Mouse (Mus musculus) lung, postnatal 0 days (tissue): ENCODE measurements around the gene Actl6a. TPM values are rescaled to one million over a fixed set of nuclear protein-coding genes. Genes with fewer than 3 reads are reported as not detected.

Source experiments
- ATAC-seq: fragments of 200-750 bp; cut with Nextera tagmentation; 2 replicates; pipeline ENCODE4 v1.8.0; 2017; ENCODE audit warnings: moderate library complexity
- DNase-seq: peaks from one replicate; pipeline ENCODE4 v3.0.0-alpha.2; 2016; ENCODE audit warnings: low spot score
- H3K27ac ChIP-seq: fragments of 300-500 bp; sonication (generic); 2 replicates; pipeline ENCODE4 v1.5.1; 2014; ENCODE audit warnings: antibody characterized with exemption, mild to moderate bottlenecking, low read length, mixed read lengths
- H3K27me3 ChIP-seq: fragments of 300-500 bp; sonication (generic); replicated peaks from 2 replicates; pipeline ENCODE4 v1.6.1; 2014; ENCODE audit warnings: low read length, mixed read lengths; ENCODE audit not compliant: insufficient read depth
- H3K36me3 ChIP-seq: fragments of 300-500 bp; sonication (generic); 2 replicates; pipeline ENCODE4 v1.6.1; 2014; ENCODE audit warnings: low read length, mixed read lengths; ENCODE audit not compliant: insufficient read depth
- H3K4me1 ChIP-seq: fragments of 300-500 bp; sonication (generic); 2 replicates; pipeline ENCODE4 v1.6.1; 2014; ENCODE audit warnings: antibody characterized with exemption, low read depth, low read length, mixed read lengths; ENCODE audit not compliant: insufficient read depth
- H3K4me2 ChIP-seq: fragments of 300-500 bp; sonication (generic); replicated peaks from 2 replicates; pipeline ENCODE4 v1.6.1; 2014; ENCODE audit warnings: low read depth, mild to moderate bottlenecking, low read length, moderate library complexity, mixed read lengths
- H3K4me3 ChIP-seq: fragments of 300-500 bp; sonication (generic); 2 replicates; pipeline ENCODE4 v1.5.1; 2014; ENCODE audit warnings: low read depth, low read length
- H3K9ac ChIP-seq: fragments of 300-500 bp; sonication (generic); replicated peaks from 2 replicates; pipeline ENCODE4 v1.6.1; 2014; ENCODE audit warnings: low read depth, mild to moderate bottlenecking
- H3K9me3 ChIP-seq: fragments of 300-500 bp; sonication (generic); 2 replicates; pipeline ENCODE4 v1.6.1; 2016; ENCODE audit warnings: low read length, mixed read lengths
- CTCF ChIP-seq: IDR thresholded peaks from 2 replicates; pipeline ENCODE4 v1.5.1; 2016; ENCODE audit warnings: antibody characterized with exemption, mild to moderate bottlenecking
- EP300 ChIP-seq: IDR thresholded peaks from 2 replicates; pipeline ENCODE4 v1.6.1; 2016; ENCODE audit warnings: antibody characterized with exemption, mild to moderate bottlenecking, control low read depth
- WGBS: fragments of 180-500 bp; shearing (Covaris S2); extraction: QIAGEN DNeasy Blood & Tissue Kit; methylation state at CpG from one replicate; pipeline ENCODE4 v1.1.7; 2014; 5-methylcytosine and 5-hydroxymethylcytosine counted together
- polyA plus RNA-seq: library from polyadenylated mRNA; unstranded; fragments of >200 nt; fragmentation: Nextera tagmentation; extraction: Ambion mirVana; gene quantifications from 2 replicates; pipeline ENCODE4 v1.2.1, GENCODE M21; 2015

Actl6a gene
- polyA plus RNA-seq, 1 experiment from 2014 or later, result 79.5 TPM

DNA sequence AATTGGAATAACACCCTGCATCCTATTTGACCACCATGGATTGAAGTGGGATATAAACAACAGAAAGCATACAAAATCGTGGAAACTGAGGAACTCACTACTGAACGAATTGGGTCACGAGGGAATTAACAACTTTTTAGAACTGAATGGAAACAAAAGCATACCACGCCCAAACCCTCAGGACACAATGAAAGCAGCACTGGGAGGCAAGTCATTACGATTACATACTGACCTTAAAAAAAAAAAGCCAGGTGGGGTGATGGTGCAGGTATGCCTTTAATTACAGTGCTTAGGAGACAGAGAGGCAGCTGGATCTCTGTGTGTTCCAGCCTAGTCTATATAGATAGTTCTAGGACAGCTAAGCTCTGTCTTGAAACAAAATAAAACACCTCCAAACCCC, 53.1 kb downstream of the Actl6a start:
- Histone ChIP-seq H3K36me3 (no peaks in the 10 kb centered on the region), H3K27ac (no peak overlapping the region), H3K4me3 (no peak overlapping the region), H3K9ac (no peak overlapping the region), H3K4me1 (no peaks in the 10 kb centered on the region), H3K4me2 (no peak overlapping the region), H3K27me3 (no peaks in the 10 kb centered on the region), H3K9me3 (no peaks in the 10 kb centered on the region)
- WGBS, result 77% methylated on average over 5 of the region's 5 CpGs
- ATAC-seq (no peak), DNase-seq (no peak)
- TF ChIP-seq EP300 (no peak), CTCF (no peak)

DNA sequence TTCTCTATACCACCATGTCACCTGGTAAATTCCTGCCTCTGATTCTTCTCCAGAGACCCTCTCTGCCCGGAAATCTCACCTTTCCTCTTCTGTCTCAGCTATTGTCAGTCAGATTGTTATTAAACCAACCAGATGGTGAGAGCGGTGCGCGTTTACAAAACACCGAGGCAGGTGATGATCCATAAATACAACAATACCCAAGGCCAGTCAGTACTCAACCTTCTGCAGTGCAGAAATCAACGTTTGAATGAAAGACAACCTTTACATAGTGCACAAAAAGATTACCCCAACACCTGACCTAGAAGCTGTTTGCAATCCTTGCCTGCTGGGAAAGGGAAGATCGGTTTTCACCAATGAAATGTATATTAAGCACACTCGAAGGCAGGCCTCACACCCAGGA, 56.9 kb downstream of the Actl6a start:
- TF ChIP-seq CTCF, result no peak
- no peak for TF ChIP-seq EP300
- H3K4me3 ChIP-seq, result no peak overlapping the region
- no peaks in the 10 kb centered on the region for H3K27me3 ChIP-seq
- ATAC-seq (no peak), DNase-seq (no peak)
- H3K36me3 ChIP-seq, result no peaks in the 10 kb centered on the region
- H3K27ac ChIP-seq, result no peak overlapping the region
- H3K9me3 ChIP-seq, result no peaks in the 10 kb centered on the region
- H3K9ac ChIP-seq, result no peak overlapping the region
- H3K4me2 ChIP-seq, result no peak overlapping the region
- WGBS, result 55% methylated on average over 8 of the region's 8 CpGs
- no peaks in the 10 kb centered on the region for H3K4me1 ChIP-seq

DNA sequence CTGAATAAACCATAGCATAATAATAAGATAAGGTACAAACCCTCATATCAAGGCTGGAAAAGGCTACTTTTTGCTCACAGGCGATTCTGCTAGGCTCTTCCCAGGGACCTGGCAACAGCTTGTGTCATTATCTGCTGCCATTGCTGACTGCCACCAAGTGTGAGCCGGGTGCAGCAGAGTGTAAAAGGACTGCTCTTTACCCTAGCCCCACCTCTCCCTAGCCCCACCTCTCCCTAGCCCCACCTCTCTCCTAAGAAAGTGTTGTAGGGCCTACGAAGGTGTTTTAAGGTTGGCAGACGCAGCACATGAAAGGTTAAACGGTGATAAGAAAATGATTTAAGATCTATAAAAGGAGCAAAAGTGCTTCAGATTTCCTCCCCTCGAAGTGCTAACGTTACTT, 57.8 kb downstream of the Actl6a start:
- DNase-seq, result no peak
- H3K4me2 ChIP-seq, result no peak overlapping the region

DNA sequence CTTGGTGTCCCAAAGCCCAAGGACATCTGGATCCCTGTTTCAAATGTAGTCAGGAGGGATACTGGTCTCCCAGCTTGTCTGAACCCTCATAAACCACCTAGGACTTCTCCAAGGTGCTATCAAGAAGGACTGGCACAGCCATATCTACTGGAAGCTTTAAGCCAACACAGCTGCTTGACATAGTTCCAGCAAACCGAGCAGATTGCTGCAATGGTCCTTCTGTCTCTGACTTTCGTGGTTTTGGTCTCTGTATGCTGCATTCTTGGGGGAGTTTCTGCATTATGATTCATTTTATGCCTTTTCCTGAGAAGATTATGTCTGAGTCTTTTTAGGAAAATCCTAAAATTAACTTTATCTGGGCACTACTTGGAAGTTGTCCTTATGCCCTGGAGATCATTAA, 64.7 kb downstream of the Actl6a start:
- H3K27ac ChIP-seq, result no peak overlapping the region
- no peaks in the 10 kb centered on the region for H3K36me3 ChIP-seq
- H3K27me3 ChIP-seq, result no peaks in the 10 kb centered on the region
- no peak overlapping the region for H3K4me3 ChIP-seq
- no peak overlapping the region for H3K4me2 ChIP-seq
- TF ChIP-seq EP300 (no peak), CTCF (no peak)
- H3K9me3 ChIP-seq, result no peaks in the 10 kb centered on the region
- DNase-seq (no peak), ATAC-seq (no peak)
- H3K9ac ChIP-seq, result no peak overlapping the region
- no peaks in the 10 kb centered on the region for H3K4me1 ChIP-seq
- 59% methylated on average over 2 of the region's 2 CpGs for WGBS

More for the DNA sequence above, 57.8 kb downstream of the Actl6a start:
- Histone ChIP-seq H3K4me3 (no peak overlapping the region), H3K9ac (no peak overlapping the region), H3K36me3 (no peaks in the 10 kb centered on the region), H3K27me3 (no peaks in the 10 kb centered on the region), H3K4me1 (no peaks in the 10 kb centered on the region), H3K9me3 (no peaks in the 10 kb centered on the region), H3K27ac (no peak overlapping the region)
- no peak for ATAC-seq
- no peak for TF ChIP-seq CTCF
- TF ChIP-seq EP300, result no peak
- WGBS, result 41% methylated on average over 7 of the region's 7 CpGs

Other genes starting within 250 kb of the Actl6a start
- 0.07 and 0.16 TPM in 2 replicates for gene Kcnmb3, start 214.1 kb upstream of the Actl6a start, polyA plus RNA-seq
- 28.9 and 33.9 TPM in 2 replicates for gene Zfp639, start 196.0 kb upstream of the Actl6a start, polyA plus RNA-seq
- gene Mfn1, start 176.8 kb upstream of the Actl6a start, polyA plus RNA-seq, result 19.5 and 22.1 TPM in 2 replicates
- gene Gnb4, start 89.7 kb upstream of the Actl6a start, polyA plus RNA-seq, result 109 and 114 TPM in 2 replicates
- gene Ndufb5, start 30.7 kb downstream of the Actl6a start, polyA plus RNA-seq, result 232 and 259 TPM in 2 replicates
- 15.4 and 16.1 TPM in 2 replicates for gene Mrpl47, start 31.3 kb downstream of the Actl6a start, polyA plus RNA-seq
- gene Usp13, start 111.2 kb downstream of the Actl6a start, polyA plus RNA-seq, result 1.9 and 2.0 TPM in 2 replicates